Mouse (Mus musculus) forebrain, embryonic 10.5 days (tissue): ENCODE results near the gene Capn2. TPM values are rescaled to one million over a fixed set of nuclear protein-coding genes. Genes with fewer than 3 reads are reported as not detected.

Source experiments
- DNase-seq: peaks from one replicate; pipeline ENCODE4 v3.0.0-alpha.2; 2017; ENCODE audit warnings: low spot score; ENCODE audit errors: extremely low spot score
- H3K27ac ChIP-seq: fragments of 300-500 bp; sonication (generic); 2 replicates; pipeline ENCODE4 v1.5.1; 2016; ENCODE audit warnings: mild to moderate bottlenecking
- H3K27me3 ChIP-seq: fragments of 300-500 bp; sonication (generic); 2 replicates; pipeline ENCODE4 v1.6.1; 2016; ENCODE audit warnings: mild to moderate bottlenecking; ENCODE audit not compliant: poor library complexity, severe bottlenecking
- H3K36me3 ChIP-seq: fragments of 300-500 bp; sonication (generic); replicated peaks from 2 replicates; pipeline ENCODE4 v1.6.1; 2016; ENCODE audit warnings: mild to moderate bottlenecking, moderate library complexity
- H3K4me1 ChIP-seq: fragments of 300-500 bp; sonication (generic); 2 replicates; pipeline ENCODE4 v1.6.1; 2016
- H3K4me3 ChIP-seq: fragments of 300-500 bp; sonication (generic); 2 replicates; pipeline ENCODE4 v1.5.1; 2016; ENCODE audit warnings: mild to moderate bottlenecking, moderate library complexity
- H3K9me3 ChIP-seq: fragments of 300-500 bp; sonication (generic); 2 replicates; pipeline ENCODE4 v1.6.1; 2016; ENCODE audit warnings: mild to moderate bottlenecking, moderate library complexity
- WGBS: fragments of 180-500 bp; shearing (Covaris S2); methylation state at CpG from one replicate; pipeline ENCODE4 v1.1.7; 2016; 5-methylcytosine and 5-hydroxymethylcytosine counted together
- polyA plus RNA-seq: library from polyadenylated mRNA; unstranded; fragments of >200 nt; fragmentation: Nextera tagmentation; extraction: Ambion mirVana; gene quantifications from 2 replicates; pipeline ENCODE4 v1.2.1, GENCODE M21; 2016

Capn2 gene
- polyA plus RNA-seq, 1 experiment from 2014 or later: 71.8 TPM

DNA sequence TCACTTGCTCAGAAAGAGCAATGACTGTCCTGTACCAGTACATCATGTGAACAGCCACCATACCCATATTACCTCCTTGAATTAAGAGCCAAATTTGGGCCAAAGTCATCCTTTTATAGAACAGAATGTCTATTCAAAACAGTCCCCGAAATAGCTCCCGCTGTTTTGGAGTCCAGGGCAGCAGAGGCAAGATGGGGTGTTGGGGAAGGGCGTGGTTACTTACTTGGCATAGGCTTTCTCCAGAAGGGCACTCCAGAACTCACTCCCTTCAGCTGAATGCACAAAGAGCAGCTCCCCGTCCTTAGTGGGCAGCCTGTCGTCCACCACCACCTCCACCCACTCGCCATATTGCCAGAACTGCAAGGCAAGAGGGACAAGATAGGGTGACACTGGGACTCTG lies 25.6 kb downstream of the Capn2 start:
- Histone ChIP-seq H3K27ac (no peak overlapping the region), H3K4me1 (peaks cover 34% of the 10 kb centered on the region), H3K27me3 (no peaks in the 10 kb centered on the region), H3K9me3 (no peaks in the 10 kb centered on the region), H3K4me3 (no peak overlapping the region), H3K36me3 (peaks cover 48% of the 10 kb centered on the region)
- WGBS: 91% methylated on average over 6 of the region's 6 CpGs
- DNase-seq: no peak

DNA sequence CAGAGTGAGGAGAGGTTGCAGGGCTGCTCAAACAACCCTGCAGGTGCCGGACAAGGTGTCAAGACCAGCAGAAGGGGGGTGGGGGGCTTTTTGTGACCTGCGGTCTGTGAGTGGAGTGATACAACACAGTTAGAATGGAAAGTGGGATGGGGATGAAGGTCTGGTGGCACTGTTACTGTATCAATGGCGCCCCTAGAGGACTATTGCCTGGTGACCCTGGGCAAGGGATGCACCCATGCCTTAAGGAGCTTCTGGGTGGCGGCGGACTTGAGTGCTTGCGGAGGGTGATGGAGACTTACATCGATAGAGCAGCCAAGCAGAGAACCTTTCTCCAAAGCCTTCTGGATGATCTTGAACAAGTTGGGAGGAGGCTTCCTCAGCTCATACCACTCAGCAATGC lies 26.8 kb downstream of the Capn2 start:
- H3K27me3 ChIP-seq: no peaks in the 10 kb centered on the region
- no peak for DNase-seq
- peaks cover 59% of the 10 kb centered on the region for H3K36me3 ChIP-seq
- H3K9me3 ChIP-seq: no peaks in the 10 kb centered on the region
- no peak overlapping the region for H3K4me3 ChIP-seq
- H3K4me1 ChIP-seq: peaks cover 25% of the 10 kb centered on the region
- H3K27ac ChIP-seq: no peak overlapping the region
- WGBS: 77% methylated on average over 7 of the region's 7 CpGs

DNA sequence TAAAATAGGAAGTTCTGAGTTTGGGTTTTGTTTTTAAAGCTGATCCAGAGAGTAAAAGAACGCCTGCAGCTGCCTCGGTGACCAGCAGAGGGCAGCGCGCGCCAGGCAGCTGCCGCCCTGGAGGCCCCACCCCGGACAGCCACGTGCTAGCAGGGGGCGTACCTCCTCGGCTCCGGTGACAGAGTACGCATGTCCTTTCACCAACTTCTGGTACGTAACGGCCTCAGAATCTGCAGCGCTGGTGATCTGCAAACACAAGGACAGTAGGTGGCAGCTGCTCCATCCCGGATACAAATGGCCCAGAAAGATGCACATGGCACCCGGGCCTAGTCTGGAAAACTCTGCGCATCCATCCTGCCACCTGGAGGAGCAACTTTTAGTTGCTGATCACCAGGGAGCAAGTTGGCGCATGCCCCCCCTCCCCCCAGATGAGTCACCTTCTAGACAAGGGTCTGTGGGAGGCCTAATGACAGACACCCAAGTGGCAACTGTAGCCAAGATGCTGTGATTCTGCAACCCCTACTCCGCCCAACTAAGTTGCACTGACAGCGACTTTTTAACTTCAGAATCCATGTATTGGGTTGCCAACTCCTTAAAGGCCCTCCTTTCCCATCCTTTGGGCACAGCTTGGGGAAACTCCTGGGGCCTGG lies 27.5 kb downstream of the Capn2 start:
- H3K4me1 ChIP-seq: peaks cover 22% of the 10 kb centered on the region
- peak overlapping the region; percentile 42 for H3K4me3 ChIP-seq
- WGBS: 10% methylated on average over 21 of the region's 21 CpGs
- H3K9me3 ChIP-seq: no peaks in the 10 kb centered on the region
- DNase-seq: peak; percentile 86
- peaks cover 66% of the 10 kb centered on the region for H3K36me3 ChIP-seq
- H3K27ac ChIP-seq: peak overlapping the region; percentile 70
- H3K27me3 ChIP-seq: no peaks in the 10 kb centered on the region

DNA sequence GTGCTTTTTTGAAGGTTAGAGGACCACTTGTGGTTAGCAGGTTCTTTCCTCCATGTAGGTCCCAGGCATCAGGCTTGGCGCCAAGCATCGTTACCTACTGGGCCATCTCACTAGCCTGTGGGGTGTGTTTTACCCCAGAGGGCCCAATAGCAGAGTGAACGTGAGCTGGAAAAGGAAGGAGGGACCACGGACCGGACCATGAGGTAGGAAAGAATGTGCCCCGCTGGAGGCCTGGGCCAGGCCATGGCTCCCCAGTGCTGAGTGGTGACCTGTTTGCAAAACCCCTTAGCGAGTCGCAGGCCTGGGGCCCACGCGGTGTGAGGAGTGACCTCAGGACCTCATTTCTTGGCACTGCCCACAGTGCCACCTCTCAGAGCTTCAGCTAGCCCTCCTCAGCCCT lies 28.9 kb downstream of the Capn2 start:
- Histone ChIP-seq H3K36me3 (peaks cover 77% of the 10 kb centered on the region), H3K9me3 (no peaks in the 10 kb centered on the region), H3K27me3 (no peaks in the 10 kb centered on the region), H3K4me1 (peaks cover 12% of the 10 kb centered on the region), H3K4me3 (no peak overlapping the region), H3K27ac (no peak overlapping the region)
- 89% methylated on average over 10 of the region's 10 CpGs for WGBS
- DNase-seq: no peak

DNA sequence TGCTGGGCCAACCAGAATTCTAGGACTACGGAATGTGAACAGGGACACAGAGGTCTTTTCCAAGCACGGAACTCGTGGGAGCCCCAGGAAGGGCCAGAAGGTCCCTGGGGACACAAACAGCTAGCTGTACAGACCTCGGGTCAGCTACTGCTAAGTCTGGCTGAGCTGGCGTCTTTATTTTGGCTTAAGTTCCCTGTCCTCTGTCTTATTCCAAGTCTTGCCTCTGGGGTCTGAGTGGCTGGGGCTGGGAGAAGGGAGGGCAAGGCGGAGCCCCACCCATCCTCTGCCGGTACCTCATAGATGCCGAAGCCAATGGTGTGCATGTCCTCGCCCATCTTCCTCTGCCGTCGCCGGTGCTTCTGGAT lies 33.5 kb downstream of the Capn2 start:
- Histone ChIP-seq H3K36me3 (peaks cover 95% of the 10 kb centered on the region), H3K27ac (no peak overlapping the region), H3K4me3 (no peak overlapping the region), H3K4me1 (no peaks in the 10 kb centered on the region), H3K9me3 (no peaks in the 10 kb centered on the region), H3K27me3 (no peaks in the 10 kb centered on the region)
- WGBS: 92% methylated on average over 12 of the region's 12 CpGs
- no peak for DNase-seq

DNA sequence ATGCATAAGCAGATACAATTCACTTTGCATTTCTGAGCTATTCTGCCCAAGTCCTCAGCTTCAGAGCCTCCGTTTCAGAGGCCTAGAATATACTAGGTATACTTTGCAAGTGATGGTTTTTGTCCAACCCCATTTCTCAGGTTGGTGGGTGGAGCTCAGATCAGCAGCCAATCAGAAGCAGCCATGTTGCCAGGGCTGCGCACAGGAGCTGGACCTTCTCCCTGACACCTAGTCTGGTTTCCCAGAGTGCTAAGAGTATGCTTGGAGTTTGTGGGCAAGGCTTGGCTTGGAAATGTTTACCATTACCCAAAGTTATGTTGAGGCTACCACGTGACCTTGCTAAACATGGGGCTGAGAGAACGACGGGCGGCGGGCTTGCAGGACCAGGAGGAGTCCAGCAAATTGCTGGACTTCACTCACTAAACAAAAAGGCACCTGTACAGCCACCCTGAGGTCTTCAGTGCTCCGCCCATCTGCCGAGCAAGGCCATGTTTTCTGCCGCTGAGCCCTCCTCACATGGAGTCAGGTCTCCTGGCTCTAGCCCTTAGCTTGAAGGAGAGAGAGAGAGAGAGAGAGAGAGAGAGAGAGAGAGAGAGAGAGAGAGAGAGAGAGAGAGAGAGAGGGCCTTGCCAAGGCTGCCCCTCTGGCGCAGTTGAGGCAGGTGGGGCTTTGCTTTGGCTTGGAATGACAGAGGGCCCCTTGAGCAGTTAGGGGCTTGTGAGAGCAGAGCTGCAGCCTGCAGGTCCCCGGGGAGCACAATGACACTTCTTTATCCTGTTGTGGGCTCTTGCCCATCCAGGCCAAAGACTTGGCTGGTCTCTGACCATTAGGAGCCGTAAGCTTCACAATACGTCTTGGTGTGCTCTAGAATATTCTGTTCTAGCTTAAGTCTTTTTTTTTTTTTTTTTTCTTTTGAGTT lies 34.2 kb downstream of the Capn2 start:
- Histone ChIP-seq H3K4me1 (no peaks in the 10 kb centered on the region), H3K27ac (no peak overlapping the region), H3K9me3 (no peaks in the 10 kb centered on the region), H3K36me3 (peaks cover 91% of the 10 kb centered on the region), H3K27me3 (no peaks in the 10 kb centered on the region), H3K4me3 (no peak overlapping the region)
- DNase-seq: no peak
- 92% methylated on average over 14 of the region's 14 CpGs for WGBS

DNA sequence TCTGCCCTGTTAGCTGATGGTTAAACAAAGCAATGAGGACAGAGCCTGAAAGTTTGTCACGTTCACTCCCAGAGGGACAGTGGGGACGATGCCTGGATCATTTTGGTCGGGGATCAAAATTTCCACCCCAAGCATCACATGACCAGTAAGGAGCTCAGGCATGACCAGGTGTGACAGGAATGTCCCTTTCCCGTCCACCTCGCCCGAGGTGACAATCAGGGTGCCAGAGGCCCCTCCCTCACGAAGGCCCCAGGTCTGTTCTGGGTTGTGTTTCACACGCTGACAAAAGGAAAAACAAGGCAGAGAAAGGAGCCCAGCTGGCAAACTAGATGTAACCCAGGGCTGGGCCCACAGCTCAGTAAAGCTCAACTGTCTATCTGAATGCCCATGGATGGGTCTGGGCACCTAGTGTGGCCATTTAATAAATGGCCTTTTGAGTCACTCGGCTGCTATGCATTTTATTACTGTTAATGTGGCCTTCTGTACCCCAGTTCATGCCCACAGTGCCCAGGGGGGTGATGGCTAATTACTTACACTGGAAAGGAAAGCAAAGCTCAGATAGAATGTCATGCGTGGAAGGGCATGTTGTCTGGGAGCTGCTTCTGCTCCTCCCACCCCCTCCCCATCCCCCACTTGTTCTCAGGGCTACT lies 35.6 kb downstream of the Capn2 start:
- Histone ChIP-seq H3K36me3 (peaks cover 93% of the 10 kb centered on the region), H3K9me3 (no peaks in the 10 kb centered on the region), H3K27me3 (no peaks in the 10 kb centered on the region), H3K4me3 (no peak overlapping the region), H3K27ac (no peak overlapping the region), H3K4me1 (no peaks in the 10 kb centered on the region)
- no peak for DNase-seq
- WGBS: 82% methylated on average over 10 of the region's 10 CpGs

DNA sequence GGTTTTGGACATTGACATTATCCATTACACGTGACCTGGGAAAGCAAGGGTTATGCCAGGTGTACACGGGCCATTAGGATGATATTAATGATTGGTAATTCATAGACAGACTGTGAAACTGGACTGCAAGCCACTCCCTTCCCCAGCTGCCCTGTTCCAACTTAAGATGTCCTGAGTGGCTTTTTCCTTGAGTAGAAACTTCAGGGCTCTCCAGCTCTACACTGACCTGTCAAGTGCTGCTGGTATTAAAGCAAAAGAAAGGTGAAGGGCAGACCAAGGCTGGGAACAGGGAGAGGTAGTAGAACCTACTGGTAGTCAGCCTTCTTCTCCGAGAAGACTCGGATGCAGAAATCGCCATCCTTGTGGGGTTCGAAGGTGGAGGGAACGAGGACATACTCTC lies 36.3 kb downstream of the Capn2 start:
- WGBS: 93% methylated on average over 7 of the region's 7 CpGs
- Histone ChIP-seq H3K4me1 (no peaks in the 10 kb centered on the region), H3K9me3 (no peaks in the 10 kb centered on the region), H3K27ac (no peak overlapping the region), H3K4me3 (no peak overlapping the region), H3K27me3 (no peaks in the 10 kb centered on the region), H3K36me3 (peaks cover 90% of the 10 kb centered on the region)
- DNase-seq: no peak

DNA sequence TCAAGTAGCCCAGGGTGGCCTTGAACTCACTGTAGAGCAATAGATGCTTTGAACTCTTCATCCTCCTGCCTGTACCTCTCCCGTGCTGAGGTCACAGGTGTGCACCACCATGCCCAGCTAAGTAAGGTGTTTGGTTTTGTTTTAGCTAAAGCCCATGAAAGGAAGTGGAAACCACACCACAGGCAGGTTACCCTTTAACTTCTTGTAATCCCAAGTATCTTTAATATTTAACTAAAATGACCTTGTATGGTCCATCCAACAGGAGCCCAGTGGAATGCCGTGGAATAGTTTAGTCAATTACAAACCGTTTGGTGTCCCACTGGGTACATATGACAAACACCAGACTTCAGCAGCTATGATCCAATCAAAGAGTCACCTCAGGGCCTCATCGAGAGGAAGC lies 38.5 kb downstream of the Capn2 start:
- Histone ChIP-seq H3K36me3 (peaks cover 89% of the 10 kb centered on the region), H3K4me3 (no peak overlapping the region), H3K4me1 (no peaks in the 10 kb centered on the region), H3K27me3 (no peaks in the 10 kb centered on the region), H3K9me3 (no peaks in the 10 kb centered on the region), H3K27ac (no peak overlapping the region)
- DNase-seq: no peak
- WGBS: 93% methylated on average over 4 of the region's 4 CpGs

DNA sequence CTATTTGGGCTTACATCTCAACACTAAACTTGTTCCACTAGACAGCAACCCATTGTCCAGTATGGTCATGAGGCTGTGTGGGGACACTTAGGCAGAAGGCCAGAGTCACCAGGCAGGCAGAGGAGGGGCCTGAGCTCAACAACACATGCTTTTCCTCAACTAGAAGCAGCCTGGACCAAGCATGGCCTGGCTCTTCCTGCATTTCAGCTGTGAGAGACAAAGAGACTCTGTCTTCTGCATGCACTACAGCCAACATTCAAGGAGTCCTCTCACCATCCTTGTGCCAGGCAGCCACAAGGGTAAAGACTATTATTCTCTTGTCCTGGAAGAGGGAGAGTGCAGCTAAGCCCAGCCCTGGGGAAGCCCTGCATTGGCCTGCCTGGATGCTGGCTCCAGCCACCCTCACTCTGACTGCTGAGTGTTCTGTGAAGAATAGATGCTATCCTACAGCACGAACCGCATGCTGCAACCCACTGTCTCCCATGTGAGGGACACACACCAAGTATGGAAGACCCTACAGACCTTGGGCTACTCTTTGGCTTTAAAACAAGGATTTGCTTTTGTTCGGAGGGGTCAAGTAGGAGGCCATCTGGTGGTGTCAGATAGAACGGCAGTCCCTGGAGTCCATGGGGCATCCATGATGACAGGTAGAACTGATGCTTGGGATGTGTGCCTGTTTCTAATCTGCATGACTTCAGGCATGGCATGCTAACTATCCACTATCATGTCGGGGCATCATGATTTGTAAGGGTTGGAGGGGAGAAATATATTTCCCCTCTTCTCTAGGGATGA lies 42.2 kb downstream of the Capn2 start:
- WGBS: 86% methylated on average over 5 of the region's 5 CpGs
- Histone ChIP-seq H3K4me1 (no peaks in the 10 kb centered on the region), H3K27me3 (no peaks in the 10 kb centered on the region)

DNA sequence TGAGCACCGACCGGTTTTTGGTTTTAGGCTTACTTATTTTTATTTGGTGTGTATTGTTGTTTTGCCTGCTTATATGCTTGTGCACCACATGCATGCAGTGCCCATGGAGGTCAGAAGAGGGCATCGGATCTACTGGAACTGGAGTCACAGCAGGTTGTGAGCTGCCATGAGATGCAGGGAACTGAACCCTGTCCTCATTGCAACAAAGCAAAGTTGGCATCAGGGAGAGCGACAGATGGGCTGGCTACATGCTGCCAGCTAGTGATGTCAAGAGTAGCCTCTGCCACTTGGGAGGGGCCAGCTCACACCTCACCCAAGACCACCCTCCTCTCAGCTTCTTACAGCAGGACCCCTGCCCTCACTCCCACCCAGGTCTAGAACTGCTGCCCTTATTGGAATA lies 51.4 kb downstream of the Capn2 start:
- 93% methylated on average over 4 of the region's 4 CpGs for WGBS
- Histone ChIP-seq H3K4me1 (no peaks in the 10 kb centered on the region), H3K9me3 (no peaks in the 10 kb centered on the region), H3K36me3 (peaks cover 68% of the 10 kb centered on the region), H3K27me3 (no peaks in the 10 kb centered on the region), H3K27ac (no peak overlapping the region), H3K4me3 (no peak overlapping the region)
- DNase-seq: no peak

More for the DNA sequence above, 42.2 kb downstream of the Capn2 start:
- no peak overlapping the region for H3K4me3 ChIP-seq
- no peaks in the 10 kb centered on the region for H3K9me3 ChIP-seq
- DNase-seq: no peak
- H3K36me3 ChIP-seq: peaks cover 90% of the 10 kb centered on the region
- H3K27ac ChIP-seq: no peak overlapping the region

DNA sequence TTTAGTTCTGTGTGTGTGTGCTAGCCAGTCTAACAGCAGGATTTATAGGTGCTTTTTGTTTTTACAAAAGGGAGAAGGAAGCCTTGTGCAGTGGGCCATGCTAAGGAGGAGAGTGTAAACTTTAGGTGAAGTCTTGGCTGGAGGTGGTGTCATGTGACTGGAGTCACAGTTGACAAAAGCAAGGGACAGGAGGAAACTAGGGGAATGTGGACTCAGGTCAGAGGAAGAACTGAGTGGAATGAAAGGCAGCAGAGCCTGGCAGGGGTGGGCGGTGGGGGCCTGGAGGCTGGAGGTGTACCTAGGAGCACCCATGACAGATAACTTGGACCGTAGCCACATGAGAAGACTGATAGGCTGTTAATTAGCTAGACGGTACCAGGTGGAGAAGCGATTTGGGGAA lies 52.1 kb downstream of the Capn2 start:
- WGBS: 91% methylated on average over 4 of the region's 4 CpGs
- Histone ChIP-seq H3K4me3 (no peak overlapping the region), H3K9me3 (no peaks in the 10 kb centered on the region), H3K27ac (no peak overlapping the region), H3K36me3 (peaks cover 68% of the 10 kb centered on the region), H3K4me1 (no peaks in the 10 kb centered on the region), H3K27me3 (no peaks in the 10 kb centered on the region)
- no peak for DNase-seq
